Mouse (Mus musculus): Measurements from ENCODE around the gene Ncor2. TPM values are rescaled to one million over a fixed set of nuclear protein-coding genes. Genes with fewer than 3 reads are reported as not detected.

The Ncor2 gene
- polyA plus RNA-seq, 1 experiment from 2014 or later = 14.9 TPM

- no peak for ATAC-seq (replicated peaks; ENCODE audit: insufficient number of reproducible peaks, insufficient read depth, low FRiP score, low read depth)
- peaks cover 98% of the 10 kb centered on the region for H3K4me1 ChIP-seq (replicated peaks)
- H3K9ac ChIP-seq = no peak overlapping the region
- H3K4me3 ChIP-seq = no peak overlapping the region
- H3K9me3 ChIP-seq (replicated peaks) = no peaks in the 10 kb centered on the region
- H3K36me3 ChIP-seq = peaks cover 5% of the 10 kb centered on the region; the same call in 1 of the 2 replicates
- H3K27me3 ChIP-seq = no peaks in the 10 kb centered on the region
- WGBS = 71% methylated on average over 8 of the region's 8 CpGs
- peak overlapping the region; percentile 75 for H3K4me2 ChIP-seq
- H3K27ac ChIP-seq = peak overlapping the region; percentile 82; the same call in 1 of the 2 replicates
These were observed 123.1 kb downstream of the Ncor2 start for GRCm38 (mm10) chr5:125055901-125056300.

- 63% methylated on average over 7 of the region's 7 CpGs for WGBS
- Histone ChIP-seq H3K36me3 (peaks cover 27% of the 10 kb centered on the region), H3K9ac (0 out of 2 replicates have a peak overlapping the region, but pooled peaks have one; percentile 1), H3K27ac (0 out of 2 replicates have a peak overlapping the region, but pooled peaks have one; percentile 11), H3K27me3 (no peaks in the 10 kb centered on the region), H3K4me3 (no peak overlapping the region), H3K4me2 (no peak overlapping the region), H3K9me3 (replicated peaks) (no peaks in the 10 kb centered on the region), H3K4me1 (replicated peaks) (peaks cover 80% of the 10 kb centered on the region)
- ATAC-seq (replicated peaks; ENCODE audit: insufficient number of reproducible peaks, insufficient read depth, low FRiP score, low read depth) = no peak
These were observed 125.4 kb downstream of the Ncor2 start for GRCm38 (mm10) chr5:125053661-125054060.

- H3K9me3 ChIP-seq (replicated peaks) = no peaks in the 10 kb centered on the region
- 55% methylated on average over 23 of the region's 23 CpGs for WGBS
- H3K9ac ChIP-seq = 0 out of 2 replicates have a peak overlapping the region, but pooled peaks have one; percentile 1
- H3K27ac ChIP-seq = peak overlapping the region; percentile 63
- peaks cover 72% of the 10 kb centered on the region for H3K4me1 ChIP-seq (replicated peaks)
- peaks cover 34% of the 10 kb centered on the region for H3K36me3 ChIP-seq
- no peak overlapping the region for H3K4me3 ChIP-seq
- no peaks in the 10 kb centered on the region for H3K27me3 ChIP-seq
- peak; percentile 60 for ATAC-seq (replicated peaks; ENCODE audit: insufficient number of reproducible peaks, insufficient read depth, low FRiP score, low read depth)
- no peak overlapping the region for H3K4me2 ChIP-seq
These were observed 126.2 kb downstream of the Ncor2 start for GRCm38 (mm10) chr5:125052603-125053488.

GRCm38 (mm10) chr5:125052237-125052602 is 126.8 kb downstream of the Ncor2 start:
- H3K36me3 ChIP-seq = peaks cover 41% of the 10 kb centered on the region
- no peak overlapping the region for H3K4me2 ChIP-seq
- H3K4me3 ChIP-seq = no peak overlapping the region
- peak overlapping the region; percentile 63 for H3K27ac ChIP-seq
- peak; percentile 16; the same call in 1 of the 2 replicates for ATAC-seq (replicated peaks; ENCODE audit: insufficient number of reproducible peaks, insufficient read depth, low FRiP score, low read depth)
- H3K4me1 ChIP-seq (replicated peaks) = peaks cover 66% of the 10 kb centered on the region
- H3K9me3 ChIP-seq (replicated peaks) = no peaks in the 10 kb centered on the region
- no peak overlapping the region for H3K9ac ChIP-seq
- H3K27me3 ChIP-seq = no peaks in the 10 kb centered on the region
- WGBS = 24% methylated on average over 10 of the region's 10 CpGs

- ATAC-seq (replicated peaks; ENCODE audit: insufficient number of reproducible peaks, insufficient read depth, low FRiP score, low read depth) = no peak
- no peak overlapping the region for H3K4me3 ChIP-seq
- H3K4me1 ChIP-seq (replicated peaks) = peaks cover 47% of the 10 kb centered on the region
- H3K36me3 ChIP-seq = peaks cover 56% of the 10 kb centered on the region
- H3K4me2 ChIP-seq = no peak overlapping the region
- no peaks in the 10 kb centered on the region for H3K9me3 ChIP-seq (replicated peaks)
- H3K27ac ChIP-seq = no peak overlapping the region
- 74% methylated on average over 4 of the region's 4 CpGs for WGBS
- H3K9ac ChIP-seq = no peak overlapping the region
- no peaks in the 10 kb centered on the region for H3K27me3 ChIP-seq
These were observed 129.5 kb downstream of the Ncor2 start for GRCm38 (mm10) chr5:125049481-125049880.

- no peak overlapping the region for H3K27ac ChIP-seq
- H3K9me3 ChIP-seq (replicated peaks) = no peaks in the 10 kb centered on the region
- no peak overlapping the region for H3K4me3 ChIP-seq
- no peak overlapping the region for H3K4me2 ChIP-seq
- no peak overlapping the region for H3K9ac ChIP-seq
- peaks cover 73% of the 10 kb centered on the region for H3K36me3 ChIP-seq
- H3K4me1 ChIP-seq (replicated peaks) = peaks cover 20% of the 10 kb centered on the region
- H3K27me3 ChIP-seq = no peaks in the 10 kb centered on the region
- WGBS = 53% methylated on average over 5 of the region's 5 CpGs
- ATAC-seq (replicated peaks; ENCODE audit: insufficient number of reproducible peaks, insufficient read depth, low FRiP score, low read depth) = no peak
These were observed 132.6 kb downstream of the Ncor2 start for GRCm38 (mm10) chr5:125046436-125046835.

- Histone ChIP-seq H3K9me3 (replicated peaks) (no peaks in the 10 kb centered on the region), H3K4me1 (replicated peaks) (peaks cover 25% of the 10 kb centered on the region), H3K4me2 (no peak overlapping the region), H3K36me3 (peaks cover 71% of the 10 kb centered on the region), H3K27me3 (no peaks in the 10 kb centered on the region), H3K4me3 (no peak overlapping the region), H3K9ac (no peak overlapping the region), H3K27ac (no peak overlapping the region)
- WGBS = 74% methylated on average over 5 of the region's 5 CpGs
- ATAC-seq (replicated peaks; ENCODE audit: insufficient number of reproducible peaks, insufficient read depth, low FRiP score, low read depth) = no peak
These were observed 133.8 kb downstream of the Ncor2 start for GRCm38 (mm10) chr5:125045202-125045601.

- Histone ChIP-seq H3K27ac (no peak overlapping the region), H3K27me3 (no peaks in the 10 kb centered on the region), H3K36me3 (peaks cover 62% of the 10 kb centered on the region), H3K9me3 (replicated peaks) (no peaks in the 10 kb centered on the region), H3K4me1 (replicated peaks) (peaks cover 29% of the 10 kb centered on the region), H3K9ac (no peak overlapping the region), H3K4me3 (no peak overlapping the region), H3K4me2 (no peak overlapping the region)
- ATAC-seq (replicated peaks; ENCODE audit: insufficient number of reproducible peaks, insufficient read depth, low FRiP score, low read depth) = no peak
- WGBS = 88% methylated on average over 6 of the region's 6 CpGs
These were observed 135.6 kb downstream of the Ncor2 start for GRCm38 (mm10) chr5:125043448-125043847.

GRCm38 (mm10) chr5:125041578-125041977 is 137.4 kb downstream of the Ncor2 start:
- Histone ChIP-seq H3K9ac (no peak overlapping the region), H3K27me3 (no peaks in the 10 kb centered on the region), H3K4me1 (replicated peaks) (peaks cover 25% of the 10 kb centered on the region), H3K27ac (no peak overlapping the region), H3K36me3 (peaks cover 61% of the 10 kb centered on the region), H3K4me3 (no peak overlapping the region), H3K9me3 (replicated peaks) (no peaks in the 10 kb centered on the region), H3K4me2 (no peak overlapping the region)
- no peak for ATAC-seq (replicated peaks; ENCODE audit: insufficient number of reproducible peaks, insufficient read depth, low FRiP score, low read depth)
- 88% methylated on average over 9 of the region's 9 CpGs for WGBS

GRCm38 (mm10) chr5:125040128-125040584 is 138.9 kb downstream of the Ncor2 start:
- ATAC-seq (replicated peaks; ENCODE audit: insufficient number of reproducible peaks, insufficient read depth, low FRiP score, low read depth) = peak; percentile 33
- no peak overlapping the region for H3K9ac ChIP-seq
- H3K27ac ChIP-seq = peak overlapping the region; percentile 50; the same call in 1 of the 2 replicates
- H3K4me3 ChIP-seq = no peak overlapping the region
- H3K36me3 ChIP-seq = peaks cover 66% of the 10 kb centered on the region
- 57% methylated on average over 5 of the region's 5 CpGs for WGBS
- no peak overlapping the region for H3K4me2 ChIP-seq
- no peaks in the 10 kb centered on the region for H3K9me3 ChIP-seq (replicated peaks)
- no peaks in the 10 kb centered on the region for H3K27me3 ChIP-seq
- peaks cover 21% of the 10 kb centered on the region for H3K4me1 ChIP-seq (replicated peaks)

GRCm38 (mm10) chr5:125039377-125040027 is 139.5 kb downstream of the Ncor2 start:
- H3K9me3 ChIP-seq (replicated peaks) = no peaks in the 10 kb centered on the region
- 87% methylated on average over 8 of the region's 8 CpGs for WGBS
- no peak overlapping the region for H3K4me3 ChIP-seq
- no peaks in the 10 kb centered on the region for H3K27me3 ChIP-seq
- peak overlapping the region; percentile 50; the same call in 1 of the 2 replicates for H3K27ac ChIP-seq
- no peak overlapping the region for H3K4me2 ChIP-seq
- H3K4me1 ChIP-seq (replicated peaks) = peaks cover 21% of the 10 kb centered on the region
- peaks cover 72% of the 10 kb centered on the region for H3K36me3 ChIP-seq
- H3K9ac ChIP-seq = no peak overlapping the region
- ATAC-seq (replicated peaks; ENCODE audit: insufficient number of reproducible peaks, insufficient read depth, low FRiP score, low read depth) = peak; percentile 28; the same call in 1 of the 2 replicates
